In the genomic region with DNA sequence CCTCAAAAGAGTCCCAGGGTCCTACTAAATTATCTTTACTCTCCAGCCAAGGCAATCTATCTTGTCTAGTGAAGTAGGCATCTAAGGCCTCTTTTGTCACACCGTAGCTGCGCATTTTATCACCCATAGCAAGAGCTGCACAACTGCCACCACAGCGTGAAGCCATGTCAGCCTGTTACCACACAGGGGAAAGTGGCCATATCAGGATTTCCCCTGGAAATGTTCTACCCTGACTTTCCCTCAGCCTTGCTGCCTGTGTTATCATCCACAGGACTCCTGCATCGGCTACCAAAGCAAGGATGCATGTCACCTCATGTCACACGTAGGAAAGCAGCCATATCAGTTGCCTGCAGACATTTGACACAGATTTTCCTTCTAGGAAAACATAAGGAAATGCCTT, we compare ENCODE assay signal across 12 mouse cellular contexts.
"Had no signal": no experiment of that assay in that cellular context is flagged by ENCODE, and none has a peak within 500 bp of the region (broad histone marks: within the 10 kb centered on the region; RNA-seq: fewer than 3 reads in every experiment).

No protein-coding gene starts in this region.

- H3K36me3 ChIP-seq: limb, embryonic 12.5 days; midbrain, embryonic 12.5 days had no signal

- DNase-seq: lung, embryonic 14.5 days; lung, postnatal 10 days; lung, postnatal 4 days; right cerebral cortex, postnatal 4 days; spleen, adult 18-20 months; thymus, adult 18-20 months; thymus, postnatal 14 days had no signal

- H3K27me3 ChIP-seq: limb, embryonic 12.5 days; megakaryocyte, embryonic 14.5 days; midbrain, embryonic 12.5 days had no signal

- H3K4me3 ChIP-seq: left cerebral cortex, adult 2 months; limb, embryonic 12.5 days; megakaryocyte, embryonic 14.5 days; midbrain, embryonic 12.5 days had no signal

- H3K4me1 ChIP-seq: megakaryocyte, embryonic 14.5 days had no signal

- H3K27ac ChIP-seq: kidney, postnatal 0 days; left cerebral cortex, adult 2 months; midbrain, embryonic 12.5 days had no signal

- H3K4me2 ChIP-seq: limb, embryonic 12.5 days; lung, embryonic 14.5 days; midbrain, embryonic 12.5 days had no signal

- H3K9ac ChIP-seq: limb, embryonic 12.5 days; lung, embryonic 14.5 days; midbrain, embryonic 12.5 days had no signal

- H3K9me3 ChIP-seq: limb, embryonic 12.5 days; midbrain, embryonic 12.5 days had no signal
